In the genomic region with DNA sequence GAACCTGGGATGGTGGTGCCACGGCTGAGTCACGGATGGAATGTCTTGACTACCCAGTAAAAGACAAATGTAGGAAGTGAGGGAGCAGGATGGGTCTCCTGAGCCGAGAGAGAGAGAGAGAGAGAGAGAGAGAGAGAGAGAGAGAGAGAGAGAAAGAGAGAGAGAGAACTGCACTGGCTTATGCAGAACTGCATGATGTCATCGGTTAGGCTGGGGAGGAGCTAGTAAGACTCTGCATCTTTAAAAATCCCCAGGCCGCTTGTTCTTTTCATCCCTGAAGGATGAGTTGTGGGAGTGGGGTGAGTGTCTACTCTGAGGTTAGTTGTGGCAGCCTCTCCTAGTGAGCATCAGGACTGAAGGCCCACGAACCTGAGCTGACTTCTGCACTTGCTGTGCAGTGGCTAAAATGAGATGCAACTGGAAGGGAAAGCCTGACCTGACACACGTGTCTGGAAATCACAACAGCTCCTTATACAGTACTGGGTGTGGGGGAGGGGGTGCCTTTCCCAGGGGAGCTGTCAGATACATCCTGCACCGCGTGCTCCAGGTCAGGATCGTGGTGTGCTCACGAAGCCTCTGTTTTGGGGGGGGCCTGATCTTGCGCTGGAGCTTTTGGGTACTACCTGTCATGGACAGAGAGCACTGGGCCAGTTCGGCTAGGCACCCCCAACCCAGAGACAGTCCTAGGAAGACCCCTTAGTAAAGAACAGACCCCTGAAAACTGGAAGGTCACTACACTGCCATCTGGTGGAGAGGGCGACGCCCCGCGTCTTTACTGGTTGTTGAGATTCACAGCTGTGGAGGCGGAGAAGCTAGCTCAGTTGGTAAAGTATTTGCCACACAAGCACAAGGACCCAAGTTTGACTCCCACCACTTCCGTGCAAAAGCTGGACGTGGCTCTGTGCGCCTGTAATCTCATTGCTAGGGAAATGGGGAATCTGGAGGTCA, we compare ENCODE assay signal across 11 mouse cellular contexts. TPM values are rescaled to one million over a fixed set of nuclear protein-coding genes. Genes with fewer than 3 reads are reported as not detected.
A peak's percentile ranks its signal among the peaks of the same experiment; 100 is the strongest.
DNase-seq lines count a peak whose midpoint lies in the region; ATAC-seq and TF ChIP-seq lines count a peak whose summit lies in the region.
"Had no signal": no experiment of that assay in that cellular context is flagged by ENCODE, and none has a peak within 500 bp of the region (broad histone marks: within the 10 kb centered on the region; RNA-seq: fewer than 3 reads in every experiment).

No protein-coding gene starts in this region.

- WGBS in kidney, postnatal 0 days: 45% methylated on average over 21 of the region's 21 CpGs
- WGBS in limb, embryonic 13.5 days: 47% methylated on average over 21 of the region's 21 CpGs

- no peak for ATAC-seq in kidney, postnatal 0 days (replicated peaks; ENCODE audit: low FRiP score, low read depth)
- ATAC-seq in limb, embryonic 13.5 days (ENCODE audit: low FRiP score, low read depth): peak; percentile 5; the same call in 1 of the 2 replicates

- H3K27ac ChIP-seq in kidney, postnatal 0 days: no peak overlapping the region
- H3K27ac ChIP-seq in cortical plate, adult 2 months (ENCODE audit: insufficient read depth, low read length): no peak overlapping the region
- no peak overlapping the region for H3K27ac ChIP-seq in limb, embryonic 13.5 days
- H3K27ac ChIP-seq: hindbrain, embryonic 15.5 days had no signal

- peak; percentile 58 for DNase-seq in kidney, postnatal 0 days (ENCODE audit: low spot score)
- DNase-seq in kidney, postnatal 25 days: no peak
- DNase-seq in A20 (ENCODE audit: low read depth, low spot score): peak; percentile 12
- no peak for DNase-seq in yolk sac, embryonic 10.5 days (ENCODE audit: low spot score)
- DNase-seq in heart, adult 18-20 months: no peak
- no peak for DNase-seq in right cerebral cortex, adult 18-20 months

- H3K4me1 ChIP-seq in kidney, postnatal 0 days (replicated peaks; ENCODE audit: insufficient read depth, low read length): no peaks in the 10 kb centered on the region
- no peaks in the 10 kb centered on the region; the same call in 1 of the 2 replicates for H3K4me1 ChIP-seq in cortical plate, adult 2 months (ENCODE audit: control insufficient read depth, insufficient read depth, low read length)
- H3K4me1 ChIP-seq in limb, embryonic 13.5 days: 0 out of 2 replicates have a peak, but pooled peaks cover 10% of the 10 kb centered on the region

- no peak overlapping the region for H3K4me3 ChIP-seq in kidney, postnatal 0 days (replicated peaks; ENCODE audit: low read depth, low read length)
- no peak overlapping the region for H3K4me3 ChIP-seq in cortical plate, adult 2 months (ENCODE audit: insufficient read depth, low read length)
- no peak overlapping the region for H3K4me3 ChIP-seq in limb, embryonic 13.5 days
- H3K4me3 ChIP-seq: hindbrain, embryonic 15.5 days had no signal

- TF ChIP-seq CTCF in kidney, postnatal 0 days (IDR thresholded peaks at IDR 0.05; ENCODE audit: low read depth): peak; percentile 66
- TF ChIP-seq CTCF in cortical plate, adult 2 months (IDR thresholded peaks at IDR 0.05; ENCODE audit: extremely low read depth, insufficient read depth, low read length): peak; percentile 37; the same call in 1 of the 2 replicates

- H3K9ac ChIP-seq in kidney, postnatal 0 days (ENCODE audit: low read depth, low read length): no peak overlapping the region
- no peak overlapping the region for H3K9ac ChIP-seq in limb, embryonic 13.5 days
- H3K9ac ChIP-seq: hindbrain, embryonic 15.5 days had no signal

- no peaks in the 10 kb centered on the region for H3K27me3 ChIP-seq in kidney, postnatal 0 days (ENCODE audit: insufficient read depth, low read length)
- no peaks in the 10 kb centered on the region for H3K27me3 ChIP-seq in limb, embryonic 13.5 days
- H3K27me3 ChIP-seq: hindbrain, embryonic 15.5 days had no signal

- H3K36me3 ChIP-seq in kidney, postnatal 0 days (ENCODE audit: insufficient read depth, low read length): no peaks in the 10 kb centered on the region
- H3K36me3 ChIP-seq in limb, embryonic 13.5 days: no peaks in the 10 kb centered on the region
- H3K36me3 ChIP-seq: hindbrain, embryonic 15.5 days had no signal

- H3K9me3 ChIP-seq in kidney, postnatal 0 days (replicated peaks; ENCODE audit: low read length): no peaks in the 10 kb centered on the region
- H3K9me3 ChIP-seq in limb, embryonic 13.5 days: no peaks in the 10 kb centered on the region
- H3K9me3 ChIP-seq: hindbrain, embryonic 15.5 days had no signal

- no peak overlapping the region for H3K4me2 ChIP-seq in kidney, postnatal 0 days (ENCODE audit: low read length)
- no peak overlapping the region for H3K4me2 ChIP-seq in limb, embryonic 13.5 days (replicated peaks)
- H3K4me2 ChIP-seq: hindbrain, embryonic 15.5 days had no signal

- no peak for TF ChIP-seq POLR2A in cortical plate, adult 2 months (IDR thresholded peaks at IDR 0.05; ENCODE audit: extremely low read depth, insufficient read depth, low read length)

RNA-seq across cellular contexts. Expression of a gene that starts 16.8 kb away (rescaled TPM):
- 2.5 and 2.6 TPM in 2 replicates for polyA plus RNA-seq in kidney, postnatal 0 days (2015; fragmentation: Nextera tagmentation; extraction: Ambion mirVana)
- 0.17 and 0.19 TPM in 2 replicates for polyA plus RNA-seq in cortical plate, adult 2 months (2012; rRNA removed)
- polyA plus RNA-seq in limb, embryonic 13.5 days (2015; fragmentation: Nextera tagmentation; extraction: Ambion mirVana): 22.8 and 26.1 TPM in 2 replicates
- under 1 TPM in 1 of 2 experiments, not detected in 1; 0.10 TPM for total RNA-seq in heart, adult 18-20 months (2021)
- total RNA-seq: common myeloid progenitor, adult 5-6 weeks; megakaryocyte, adult 5-6 weeks had no signal
- polyA plus RNA-seq: hindbrain, embryonic 15.5 days had no signal

Comparison
In these comparisons a context has a peak if more than half of its experiments do, and no peak if none do; other contexts are left out.
1. DNase-seq: peak in kidney, postnatal 0 days (single experiment) and A20 (single experiment); none in kidney, postnatal 25 days (0 of 2), yolk sac, embryonic 10.5 days (single experiment), heart, adult 18-20 months (0 of 2) and right cerebral cortex, adult 18-20 months (single experiment).